22 mouse cellular contexts compared by ENCODE assay signal in genomic region chr12:105064168-105064567, GRCm38 (mm10). TPM values are rescaled to one million over a fixed set of nuclear protein-coding genes. Genes with fewer than 3 reads are reported as not detected.
DNase-seq lines count a peak whose midpoint lies in the region; ATAC-seq lines count a peak whose summit lies in the region.
"Had no signal": no experiment of that assay in that cellular context is flagged by ENCODE, and none has a peak within 500 bp of the region (broad histone marks: within the 10 kb centered on the region; RNA-seq: fewer than 3 reads in every experiment).

No protein-coding gene starts in this region.

- H3K4me3 ChIP-seq in midbrain, embryonic 13.5 days (replicated peaks): no peak overlapping the region
- H3K4me3 ChIP-seq in midbrain, embryonic 11.5 days (ENCODE audit: low read depth, low read length): no peak overlapping the region
- no peak overlapping the region for H3K4me3 ChIP-seq in hindbrain, embryonic 15.5 days
- H3K4me3 ChIP-seq: embryonic facial prominence, embryonic 12.5 days; forebrain, embryonic 13.5 days; heart, embryonic 13.5 days; liver, embryonic 13.5 days; neural tube, embryonic 12.5 days had no signal

- H3K4me2 ChIP-seq in midbrain, embryonic 13.5 days (replicated peaks): no peak overlapping the region
- no peak overlapping the region for H3K4me2 ChIP-seq in midbrain, embryonic 11.5 days
- no peak overlapping the region for H3K4me2 ChIP-seq in hindbrain, embryonic 15.5 days
- H3K4me2 ChIP-seq: embryonic facial prominence, embryonic 12.5 days; heart, embryonic 13.5 days; liver, embryonic 13.5 days had no signal

- H3K36me3 ChIP-seq in midbrain, embryonic 13.5 days: no peaks in the 10 kb centered on the region
- no peaks in the 10 kb centered on the region for H3K36me3 ChIP-seq in midbrain, embryonic 11.5 days (ENCODE audit: control insufficient read depth, insufficient read depth, low read length)
- H3K36me3 ChIP-seq in hindbrain, embryonic 15.5 days: no peaks in the 10 kb centered on the region
- H3K36me3 ChIP-seq: embryonic facial prominence, embryonic 12.5 days; G1E; heart, embryonic 13.5 days; liver, embryonic 13.5 days; neural tube, embryonic 12.5 days had no signal

- peak overlapping the region; percentile 72 for H3K27ac ChIP-seq in midbrain, embryonic 13.5 days
- H3K27ac ChIP-seq in midbrain, embryonic 11.5 days (ENCODE audit: low read depth, low read length): no peak overlapping the region
- H3K27ac ChIP-seq in hindbrain, embryonic 15.5 days (replicated peaks): peak overlapping the region; percentile 80
- H3K27ac ChIP-seq: embryonic facial prominence, embryonic 12.5 days; forebrain, embryonic 13.5 days; heart, embryonic 13.5 days; liver, embryonic 13.5 days; neural tube, embryonic 12.5 days; stomach, postnatal 0 days had no signal

- ATAC-seq in midbrain, embryonic 13.5 days: no peak
- no peak for ATAC-seq in midbrain, embryonic 11.5 days (ENCODE audit: low FRiP score)
- no peak for ATAC-seq in hindbrain, embryonic 15.5 days (ENCODE audit: low FRiP score, low read depth)
- ATAC-seq: forebrain, embryonic 13.5 days; inflammation-experienced regulatory T-cells, adult 6 months; Patski had no signal

- no peak overlapping the region for H3K9ac ChIP-seq in midbrain, embryonic 13.5 days (replicated peaks)
- H3K9ac ChIP-seq in midbrain, embryonic 11.5 days (ENCODE audit: low read length): no peak overlapping the region
- H3K9ac ChIP-seq in hindbrain, embryonic 15.5 days: no peak overlapping the region
- H3K9ac ChIP-seq: embryonic facial prominence, embryonic 12.5 days; forebrain, embryonic 13.5 days; heart, embryonic 13.5 days; liver, embryonic 13.5 days; neural tube, embryonic 12.5 days had no signal

- H3K4me1 ChIP-seq in midbrain, embryonic 13.5 days (replicated peaks): peaks cover 6% of the 10 kb centered on the region
- no peaks in the 10 kb centered on the region for H3K4me1 ChIP-seq in midbrain, embryonic 11.5 days (ENCODE audit: control insufficient read depth, insufficient read depth, low read length)
- peaks cover 19% of the 10 kb centered on the region for H3K4me1 ChIP-seq in hindbrain, embryonic 15.5 days (replicated peaks)
- H3K4me1 ChIP-seq: heart, embryonic 13.5 days; liver, embryonic 13.5 days; neural tube, embryonic 12.5 days had no signal

- no peaks in the 10 kb centered on the region for H3K9me3 ChIP-seq in midbrain, embryonic 13.5 days
- H3K9me3 ChIP-seq in midbrain, embryonic 11.5 days (ENCODE audit: control insufficient read depth, low read length): no peaks in the 10 kb centered on the region
- no peaks in the 10 kb centered on the region for H3K9me3 ChIP-seq in hindbrain, embryonic 15.5 days
- H3K9me3 ChIP-seq: embryonic facial prominence, embryonic 12.5 days; forebrain, embryonic 13.5 days; G1E; heart, embryonic 13.5 days; liver, embryonic 13.5 days; neural tube, embryonic 12.5 days had no signal

- no peaks in the 10 kb centered on the region for H3K27me3 ChIP-seq in midbrain, embryonic 13.5 days
- H3K27me3 ChIP-seq in midbrain, embryonic 11.5 days (ENCODE audit: control insufficient read depth, insufficient read depth, low read length): no peaks in the 10 kb centered on the region
- H3K27me3 ChIP-seq in hindbrain, embryonic 15.5 days: no peaks in the 10 kb centered on the region
- H3K27me3 ChIP-seq: embryonic facial prominence, embryonic 12.5 days; forebrain, embryonic 13.5 days; liver, embryonic 13.5 days; neural tube, embryonic 12.5 days had no signal

- 78% methylated on average over 4 of the region's 4 CpGs for WGBS in midbrain, embryonic 13.5 days
- 79% methylated on average over 4 of the region's 4 CpGs for WGBS in midbrain, embryonic 11.5 days
- 81% methylated on average over 4 of the region's 4 CpGs for WGBS in hindbrain, embryonic 15.5 days

- peak; percentile 19 to 38 for DNase-seq in frontal cortex, postnatal 36 days (ENCODE audit: low spot score in 2 of 2)
- DNase-seq in frontal cortex, postnatal 10 days (ENCODE audit: low spot score in 2 of 2): no peak
- no peak for DNase-seq in midbrain, embryonic 11.5 days (ENCODE audit: low spot score, missing footprints)
- peak; percentile 23 for DNase-seq in telencephalon, adult 2 months (ENCODE audit: low read depth, low spot score)
- DNase-seq in heart, adult 9 months (ENCODE audit: low spot score in 2 of 2): no peak
- DNase-seq: adrenal gland, adult 8-10 months; cerebellum, adult 18-20 months; gastrocnemius, postnatal 14 days; heart, adult 18-20 months; kidney, adult 18-20 months; liver, embryonic 13.5 days; lung, adult 2 months had no signal

RNA-seq across cellular contexts. Expression of gene Glrx5, which starts 31.7 kb away (rescaled TPM):
- 139 and 148 TPM in 2 replicates for polyA plus RNA-seq in midbrain, embryonic 13.5 days (2015; fragmentation: Nextera tagmentation; extraction: Ambion mirVana)
- 186 and 197 TPM in 2 replicates for polyA plus RNA-seq in midbrain, embryonic 11.5 days (2014; fragmentation: Nextera tagmentation; extraction: Ambion mirVana)
- 164 and 169 TPM in 2 replicates for polyA plus RNA-seq in hindbrain, embryonic 15.5 days (2015; fragmentation: Nextera tagmentation; extraction: Ambion mirVana)

RNA-seq across cellular contexts. Expression of gene Syne3, which starts 54.6 kb away (rescaled TPM):
- 0.17 and 0.27 TPM in 2 replicates for polyA plus RNA-seq in midbrain, embryonic 13.5 days (2015; fragmentation: Nextera tagmentation; extraction: Ambion mirVana)
- polyA plus RNA-seq in midbrain, embryonic 11.5 days (2014; fragmentation: Nextera tagmentation; extraction: Ambion mirVana): 0.10 TPM in 1 of 2 replicates, not detected in the other
- polyA plus RNA-seq in hindbrain, embryonic 15.5 days (2015; fragmentation: Nextera tagmentation; extraction: Ambion mirVana): 0.36 and 0.43 TPM in 2 replicates

Comparison
In these comparisons a context has a peak if more than half of its experiments do, and no peak if none do; other contexts are left out.
1. DNase-seq: peak in frontal cortex, postnatal 36 days (2 of 2) and telencephalon, adult 2 months (single experiment); none in frontal cortex, postnatal 10 days (0 of 2), midbrain, embryonic 11.5 days (single experiment) and heart, adult 9 months (0 of 2).